Mouse (Mus musculus): Measurements from ENCODE around the gene Copz1.
"Not testable (repeated sequence)": the region's sequence is repeated elsewhere in the genome, so short reads cannot be mapped to it uniquely, and the experiment has no call there.

The Copz1 gene

DNA sequence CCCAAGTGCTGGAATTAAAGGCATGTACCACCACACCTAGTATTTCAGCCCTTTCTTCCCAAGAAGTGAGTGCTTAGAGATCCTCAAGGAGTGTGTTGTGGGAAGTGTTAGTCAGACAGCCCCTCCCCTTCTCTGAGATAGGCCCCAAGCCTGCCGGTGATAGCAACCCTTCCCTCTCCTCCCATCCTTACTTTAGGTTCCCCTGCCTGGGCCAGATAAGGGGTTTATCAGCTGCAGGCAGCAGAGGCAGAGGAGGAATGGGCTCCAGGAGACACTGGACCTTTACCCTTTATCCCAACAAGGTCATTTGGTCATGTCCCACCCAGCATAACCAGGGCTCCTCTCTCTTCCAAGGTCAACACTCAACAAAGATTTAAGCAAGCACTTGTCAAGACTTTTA, 20.9 kb upstream of the Copz1 start:
- DNase-seq (ENCODE audit: low spot score in 2 of 2) = no peak

DNA sequence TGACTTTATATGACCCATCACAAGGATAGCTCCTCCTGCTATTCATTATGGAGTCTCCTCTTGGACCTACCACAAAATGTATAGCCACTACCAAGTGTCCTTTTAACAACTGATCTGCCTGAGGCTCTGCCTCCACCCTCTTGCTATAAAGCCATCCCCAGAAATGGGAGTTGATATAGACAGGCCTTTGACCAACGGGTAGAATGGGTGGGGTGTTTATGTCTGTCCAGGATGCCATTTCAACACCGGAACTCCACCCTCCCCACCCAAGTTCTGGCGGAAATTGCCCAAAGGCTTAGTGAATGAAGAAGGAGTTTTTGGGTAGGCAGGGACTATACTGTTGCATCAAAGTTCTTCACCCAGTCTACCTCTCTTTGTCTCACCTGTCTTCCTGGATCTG, 19.9 kb upstream of the Copz1 start:
- DNase-seq (ENCODE audit: low spot score in 2 of 2) = no peak

DNA sequence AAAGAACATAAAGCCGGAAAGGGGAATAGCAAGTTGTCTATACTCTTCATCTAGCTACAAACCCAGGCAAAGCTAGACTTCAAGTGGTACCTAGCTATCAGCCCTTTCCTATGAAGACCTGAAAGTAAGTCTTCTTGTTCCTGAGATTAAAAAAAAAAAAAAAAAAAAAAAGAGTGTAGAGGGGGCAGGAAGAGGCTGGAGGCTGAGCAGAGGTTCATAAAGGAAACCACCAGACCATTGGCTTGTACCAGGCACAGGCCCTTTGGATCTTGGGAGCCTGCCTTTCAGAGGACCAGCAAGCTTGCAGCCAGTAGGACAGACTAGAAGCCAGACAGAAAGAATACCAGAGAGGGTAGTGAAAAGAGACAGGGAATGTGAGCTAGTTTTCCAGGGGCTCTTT, 19.2 kb upstream of the Copz1 start:
- DNase-seq (ENCODE audit: low spot score in 2 of 2) = no peak

DNA sequence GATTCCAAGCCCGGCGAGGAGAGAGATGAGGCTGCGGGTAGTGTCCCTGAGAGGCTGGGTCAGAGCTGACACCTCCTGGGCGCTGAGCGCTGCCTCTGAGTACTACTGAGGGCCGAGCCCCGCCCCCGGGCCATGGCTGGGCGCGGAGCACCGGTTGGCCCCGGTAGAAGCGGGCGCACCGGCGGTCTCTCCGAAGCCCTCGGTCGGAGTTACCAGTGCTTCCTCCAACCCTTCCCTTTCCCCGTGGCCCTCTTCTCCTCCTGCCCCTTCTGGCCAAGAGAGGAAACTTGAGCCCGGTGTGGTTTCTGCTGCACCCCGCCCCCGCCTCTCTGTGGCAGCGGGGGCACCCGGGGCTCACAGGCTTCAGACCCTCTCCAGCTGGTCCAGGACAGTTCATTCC, 17.3 kb upstream of the Copz1 start:
- DNase-seq (ENCODE audit: low spot score in 2 of 2) = no peak

DNA sequence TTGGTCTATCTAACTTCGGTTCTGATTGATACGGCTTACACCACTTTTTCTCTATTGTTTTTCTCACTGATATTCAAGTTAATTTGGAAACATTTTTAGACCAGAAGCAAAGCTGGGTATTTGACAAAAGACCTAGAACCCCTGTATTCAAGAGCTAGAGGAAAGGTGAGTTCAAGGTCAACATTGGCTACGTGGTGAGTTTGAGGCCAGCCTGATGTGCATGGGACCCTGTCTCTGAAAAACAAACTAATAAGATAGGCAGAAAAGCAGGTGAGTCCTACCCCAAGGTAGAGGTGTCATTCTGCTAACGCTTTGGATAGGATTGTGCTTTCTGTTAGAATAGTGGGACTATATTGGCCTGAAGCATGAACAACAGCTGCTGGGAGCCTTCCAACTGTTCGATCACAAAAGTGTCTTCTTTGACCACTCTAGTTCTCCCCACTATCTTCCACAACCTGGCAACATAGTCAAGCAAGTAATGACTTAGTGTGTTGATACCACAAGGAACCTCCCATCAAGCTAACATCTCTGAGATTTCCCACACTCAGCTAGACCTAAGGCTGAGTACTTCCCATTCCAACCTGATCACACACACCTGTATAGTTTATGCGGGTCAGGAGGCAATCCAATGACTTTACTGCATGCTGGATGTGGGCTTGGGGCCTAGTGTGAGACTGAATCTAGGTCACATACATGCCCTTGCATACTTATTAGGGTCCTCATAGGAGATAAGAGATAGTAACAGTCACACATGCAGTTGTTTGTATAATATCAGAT, 16.1 kb upstream of the Copz1 start:
- DNase-seq (ENCODE audit: low spot score in 2 of 2) = no peak

DNA sequence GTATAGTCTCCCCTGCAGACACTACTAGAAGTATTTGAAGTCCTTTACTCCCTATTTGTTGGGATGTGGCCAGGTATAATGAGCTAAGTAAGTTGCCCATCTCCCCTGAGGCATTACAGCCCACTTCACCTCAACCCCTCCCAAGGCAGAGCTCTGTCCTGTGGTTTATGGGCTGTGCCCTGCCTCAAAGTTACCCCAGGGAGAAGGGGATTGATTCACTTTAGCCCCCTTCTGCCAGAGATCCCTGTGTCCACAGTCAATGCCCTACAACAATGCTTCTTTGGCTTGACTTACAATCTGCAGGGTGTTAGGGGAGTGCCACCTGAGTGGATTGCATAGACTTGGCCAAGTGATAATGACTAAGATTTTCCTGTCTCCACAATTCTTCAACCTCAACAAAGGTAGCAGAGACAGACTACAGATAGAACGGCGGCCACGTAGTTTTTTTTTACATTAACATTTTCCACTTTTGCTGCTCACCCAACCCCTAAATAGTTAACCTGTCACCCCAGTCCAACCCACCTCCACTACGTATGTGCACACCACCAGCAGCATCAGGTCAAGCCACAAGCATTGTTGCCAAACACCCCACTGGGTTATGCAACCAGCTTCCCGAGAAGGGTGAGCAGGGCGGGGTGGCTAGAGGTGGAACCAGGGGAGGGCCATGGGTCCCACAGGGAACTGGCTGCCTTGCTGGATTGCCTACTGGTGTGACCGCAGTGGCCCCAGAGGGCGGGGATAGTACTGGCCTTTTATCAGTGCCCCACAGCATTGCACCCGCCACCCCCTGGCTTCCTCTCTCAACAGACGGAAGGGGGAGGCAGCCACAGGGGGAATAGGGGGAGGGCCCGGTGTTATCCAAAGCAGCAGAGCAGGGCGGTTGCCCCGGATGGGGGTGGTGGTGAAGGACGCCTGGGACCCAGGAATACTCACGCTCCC, 14.5 kb upstream of the Copz1 start, which contains the start of gene Nfe2:
TSS of gene Nfe2 (minus strand) at position 614 of the 939 bp plus-strand sequence.
- DNase-seq (ENCODE audit: low spot score in 2 of 2) = no peak

DNA sequence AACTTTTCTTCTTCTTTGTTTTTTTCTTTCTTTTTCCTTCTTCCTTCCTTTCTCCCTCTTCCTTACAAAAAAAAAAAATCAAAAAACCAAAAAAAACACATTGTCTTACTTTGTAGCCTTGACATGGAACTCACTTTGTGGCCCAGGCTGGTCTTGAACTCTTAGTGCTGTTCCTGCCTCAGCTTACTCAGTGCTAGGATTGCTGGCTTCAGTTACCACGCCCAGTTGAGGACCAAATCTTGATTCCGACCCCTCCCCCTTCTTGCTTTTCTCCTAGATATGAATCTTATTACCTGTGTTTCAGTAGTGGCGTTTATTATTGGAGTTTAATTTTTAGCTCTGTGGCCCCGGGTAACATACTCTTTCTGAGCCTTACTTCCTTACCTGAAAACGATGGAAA, 13.4 kb upstream of the Copz1 start:
- no peak for DNase-seq (ENCODE audit: low spot score in 2 of 2)

DNA sequence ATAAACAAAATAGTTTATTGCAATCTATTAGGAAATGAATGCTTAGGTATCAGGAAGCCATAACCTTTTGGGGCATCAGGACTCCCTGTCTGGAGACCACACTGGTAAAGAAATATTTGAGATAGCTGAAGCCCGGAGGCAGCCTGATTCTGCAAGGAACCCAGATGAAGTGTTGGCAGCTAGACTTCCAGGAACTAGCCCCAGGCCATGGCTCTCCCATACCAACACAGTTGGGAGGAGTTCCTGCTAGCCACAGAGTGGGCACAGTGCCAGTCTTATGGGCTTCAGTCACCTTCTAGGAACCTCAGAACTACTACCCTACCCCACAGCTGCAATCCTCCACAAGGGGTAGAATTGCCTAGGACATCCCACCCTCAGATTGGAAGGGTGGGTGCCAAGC, 12.5 kb upstream of the Copz1 start:
- DNase-seq (ENCODE audit: low spot score in 2 of 2) = no peak

DNA sequence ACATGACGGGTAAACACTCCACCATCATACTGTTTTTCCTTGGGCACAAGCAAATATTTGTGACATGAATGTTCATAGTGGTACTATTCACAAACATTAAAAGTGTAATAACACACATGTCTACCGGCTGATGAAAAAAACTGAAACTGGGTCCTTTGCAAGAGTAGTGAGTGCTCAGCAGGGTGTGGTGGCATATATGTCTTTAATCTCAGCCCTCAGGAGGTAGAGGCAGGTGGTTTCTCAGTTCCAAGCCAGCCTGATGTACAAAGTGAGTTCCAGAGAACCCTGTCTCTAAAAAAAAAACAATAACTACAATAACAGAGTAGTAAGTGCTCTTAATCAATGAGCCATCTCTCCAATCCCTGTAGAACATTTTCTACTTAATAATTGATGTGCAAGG, 7.7 kb upstream of the Copz1 start:
- no peak for DNase-seq (ENCODE audit: low spot score in 2 of 2)

DNA sequence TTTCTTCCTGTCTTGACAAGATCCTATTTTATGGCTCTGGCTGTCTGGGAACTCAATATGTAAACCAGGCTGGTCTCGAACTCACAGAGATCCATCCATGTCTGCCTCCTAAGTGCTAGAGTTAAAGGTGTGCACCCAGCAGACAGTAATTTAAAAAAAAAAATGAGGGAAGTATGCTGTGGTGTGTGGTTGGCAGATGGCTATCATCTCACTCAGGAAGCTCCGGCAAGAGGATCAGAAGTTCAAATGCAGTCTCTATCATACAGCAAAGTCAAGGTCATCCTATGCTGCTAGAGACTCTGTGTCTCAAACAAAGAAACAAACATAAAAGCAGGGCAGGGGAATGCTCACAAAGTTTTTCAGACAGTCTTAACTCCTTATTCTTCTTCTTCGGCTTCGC, 3.6 kb upstream of the Copz1 start:
- no peak for DNase-seq (ENCODE audit: low spot score in 2 of 2)

DNA sequence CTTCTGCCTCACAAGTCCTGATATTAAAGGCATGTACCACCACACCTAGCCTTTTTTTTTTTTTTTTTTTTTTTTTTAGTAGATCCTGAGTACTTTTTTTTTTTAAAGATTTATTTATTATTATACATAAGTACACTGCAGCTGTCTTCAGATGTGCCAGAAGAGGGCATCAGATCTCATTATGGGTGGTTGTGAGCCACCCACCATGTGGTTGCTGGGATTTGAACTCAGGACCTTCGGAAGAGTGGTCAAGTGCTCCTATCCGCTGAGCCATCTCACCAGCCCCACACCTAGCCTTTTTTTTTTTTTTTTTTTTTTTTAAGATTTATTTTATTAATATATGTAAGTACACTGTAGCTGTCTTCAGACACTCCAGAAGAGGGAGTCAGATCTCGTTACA, 3.4 kb downstream of the Copz1 start:
- not testable (repeated sequence) for DNase-seq (ENCODE audit: low spot score in 2 of 2)

DNA sequence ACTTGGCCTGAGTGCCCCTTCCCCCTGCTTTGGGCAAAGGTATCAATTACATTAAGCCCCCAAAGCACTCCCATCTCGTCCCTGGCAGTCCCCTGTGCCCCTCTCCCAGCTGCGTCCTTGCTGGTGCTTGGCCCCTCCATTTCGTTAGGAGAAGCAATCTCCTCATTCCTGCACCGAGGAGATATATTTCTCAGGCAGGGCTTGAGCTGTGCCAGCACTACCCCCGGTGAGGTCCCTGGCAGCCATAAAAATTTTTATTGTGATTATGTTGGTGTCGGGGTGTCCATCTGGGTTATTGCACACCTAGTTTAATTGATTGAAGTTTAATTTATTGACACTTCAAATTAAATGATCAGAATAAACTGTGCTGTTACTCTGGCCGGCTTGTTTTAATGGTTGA, 5.4 kb downstream of the Copz1 start:
- no peak for DNase-seq (ENCODE audit: low spot score in 2 of 2)

DNA sequence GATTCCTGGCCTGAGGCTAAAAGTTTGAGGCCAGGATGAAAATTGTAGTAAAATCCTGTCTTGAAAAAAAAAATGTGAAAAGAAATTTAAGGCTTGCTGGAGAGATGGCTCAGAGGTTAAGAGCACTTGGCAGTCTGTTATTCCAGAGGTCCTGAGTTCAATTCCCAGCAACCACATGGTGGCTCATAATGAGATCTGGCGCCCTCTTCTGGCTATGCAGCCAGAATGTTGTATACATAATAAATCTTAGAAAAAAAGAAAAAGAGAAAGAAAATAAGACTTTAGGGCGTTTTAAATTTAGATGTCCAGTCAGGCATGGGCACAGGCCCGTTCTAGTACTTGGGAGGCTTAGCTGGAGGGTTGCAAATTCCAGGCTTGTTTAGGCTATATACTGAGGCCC, 7.2 kb downstream of the Copz1 start:
- DNase-seq (ENCODE audit: low spot score in 2 of 2) = no peak

DNA sequence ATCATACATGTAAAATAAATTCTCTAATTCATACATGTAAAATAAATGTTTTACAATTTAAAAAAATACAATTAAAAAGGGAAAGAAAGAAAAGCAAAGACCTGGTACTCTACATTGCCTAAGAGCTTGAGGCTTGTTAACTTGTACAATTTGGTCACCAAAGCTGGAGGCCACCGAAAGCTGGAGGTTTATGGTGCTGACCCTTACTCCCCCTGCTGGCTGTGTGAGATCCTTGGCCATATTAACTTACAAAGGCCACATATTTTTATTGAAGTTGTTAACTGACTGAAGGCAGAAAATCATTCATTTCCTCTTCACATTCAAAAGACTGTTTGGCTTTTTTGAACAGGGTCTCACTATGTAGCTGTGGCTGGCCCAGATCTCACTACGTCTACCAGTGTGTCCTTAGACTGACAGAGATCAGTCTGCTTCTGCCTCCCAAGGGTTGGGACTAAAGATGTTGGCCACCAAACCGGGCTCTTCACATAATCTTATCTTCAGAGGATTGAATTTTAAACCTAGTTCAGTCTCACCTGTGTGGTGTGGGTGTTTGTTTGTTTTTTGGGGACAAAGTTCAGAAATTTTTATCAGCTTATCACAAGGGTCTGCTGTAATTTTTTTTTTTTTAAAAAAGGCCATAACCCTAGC, 8.4 kb downstream of the Copz1 start:
- DNase-seq (ENCODE audit: low spot score in 2 of 2) = no peak

DNA sequence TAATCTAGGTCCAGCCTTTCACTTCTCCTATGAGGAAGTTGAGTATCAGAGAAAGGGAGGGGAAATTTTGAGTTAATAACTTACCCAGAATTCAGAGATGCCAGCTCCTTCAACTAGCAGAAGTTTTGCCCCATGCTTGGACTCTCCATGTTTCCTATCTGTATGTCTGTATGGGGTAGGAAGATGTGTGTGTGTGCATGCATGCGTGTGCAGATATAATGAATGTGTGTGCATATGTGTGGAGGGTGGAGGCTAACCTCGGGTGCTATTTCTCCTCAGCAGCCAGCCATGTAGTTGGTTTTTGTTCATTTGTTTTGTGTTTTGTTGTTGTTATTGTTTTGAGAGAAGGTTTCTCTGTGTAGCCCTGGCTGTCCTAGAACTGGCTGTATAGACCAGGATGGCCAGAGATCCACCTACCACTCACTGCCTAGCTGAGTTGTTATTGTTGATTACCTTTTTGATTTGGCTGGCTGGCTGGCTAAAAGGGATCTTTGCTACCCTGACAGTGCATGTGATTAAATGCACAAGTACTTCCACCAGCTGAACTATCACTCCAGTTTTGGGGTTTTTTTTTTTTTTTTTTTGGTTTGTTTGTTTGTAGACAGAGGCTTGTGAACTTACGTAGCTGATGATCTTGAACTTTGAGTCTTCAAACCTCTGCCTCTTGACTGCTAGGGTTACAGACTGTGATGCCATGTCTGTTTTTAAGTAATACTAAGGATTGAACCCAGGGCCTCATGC, 9.1 kb downstream of the Copz1 start:
- DNase-seq (ENCODE audit: low spot score in 2 of 2) = no peak

DNA sequence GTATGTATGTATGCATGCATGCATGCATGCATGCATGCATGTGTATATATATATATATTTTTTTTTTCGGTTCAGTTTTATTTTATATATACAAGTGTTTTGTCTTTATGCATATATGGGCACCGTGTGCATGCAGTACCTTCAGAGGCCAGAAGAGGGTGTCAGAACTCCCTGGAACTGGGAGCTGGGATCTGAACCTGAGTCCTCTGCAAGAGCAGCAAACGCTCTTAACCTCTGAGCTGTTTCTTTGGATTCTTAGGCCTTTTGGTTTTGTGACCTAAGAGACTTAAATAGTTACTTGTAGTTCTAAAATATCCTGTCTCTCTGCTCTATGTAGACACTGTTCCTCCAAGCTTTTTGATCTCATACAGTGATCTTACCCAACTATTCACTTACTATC, 11.6 kb downstream of the Copz1 start:
- DNase-seq (ENCODE audit: low spot score in 2 of 2) = no peak

DNA sequence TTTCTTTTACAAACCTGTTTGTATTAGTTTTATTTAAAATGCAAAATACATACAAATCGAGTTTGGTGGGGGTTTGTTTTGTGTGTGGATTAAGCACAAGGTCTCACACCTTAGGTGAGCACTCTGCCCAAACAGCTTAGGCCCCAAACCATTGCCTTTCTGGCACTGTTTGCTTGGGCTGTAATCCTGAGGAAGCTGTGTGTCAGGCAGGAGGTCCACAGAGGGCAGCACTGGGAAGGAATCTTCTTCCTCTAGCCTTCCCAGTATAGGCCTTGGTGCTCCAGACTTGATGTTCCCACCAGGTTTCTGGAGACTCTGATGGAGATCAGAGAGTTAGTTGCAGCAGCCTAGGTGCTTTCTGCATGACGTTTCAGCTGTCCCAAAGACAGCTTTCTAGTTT, 12.1 kb downstream of the Copz1 start:
- DNase-seq (ENCODE audit: low spot score in 2 of 2) = no peak

DNA sequence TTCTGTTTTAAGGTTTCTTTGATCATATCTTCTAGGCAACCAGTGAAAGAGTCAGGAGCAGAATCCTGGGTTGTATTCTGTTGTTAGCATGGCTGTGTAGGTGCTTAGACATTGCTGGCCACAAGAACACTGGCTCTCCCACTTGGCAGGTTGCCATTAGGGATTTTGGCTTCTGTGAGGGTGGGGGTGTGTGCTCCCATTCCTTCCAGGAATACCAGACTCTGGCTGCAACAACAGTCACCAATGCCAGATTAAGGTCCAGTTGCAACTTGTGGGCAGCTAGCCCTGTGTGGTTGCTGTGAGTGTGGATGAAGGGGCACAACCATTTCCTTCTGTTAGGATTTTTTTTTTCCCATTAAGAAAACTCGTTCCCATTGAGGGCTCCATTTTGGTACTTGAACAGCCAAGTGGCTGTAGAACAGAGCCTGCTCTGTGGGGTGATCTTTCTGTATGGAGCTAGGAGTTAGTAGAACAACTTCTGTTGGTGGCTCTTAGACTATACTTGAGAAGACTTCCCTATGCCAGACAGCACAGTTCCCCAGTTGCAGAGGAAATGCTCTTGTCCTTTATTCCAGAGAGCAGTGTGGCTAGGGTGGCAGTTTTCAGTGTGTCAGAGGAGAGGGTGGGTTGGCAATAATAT, 13.4 kb downstream of the Copz1 start:
- no peak for DNase-seq (ENCODE audit: low spot score in 2 of 2)

DNA sequence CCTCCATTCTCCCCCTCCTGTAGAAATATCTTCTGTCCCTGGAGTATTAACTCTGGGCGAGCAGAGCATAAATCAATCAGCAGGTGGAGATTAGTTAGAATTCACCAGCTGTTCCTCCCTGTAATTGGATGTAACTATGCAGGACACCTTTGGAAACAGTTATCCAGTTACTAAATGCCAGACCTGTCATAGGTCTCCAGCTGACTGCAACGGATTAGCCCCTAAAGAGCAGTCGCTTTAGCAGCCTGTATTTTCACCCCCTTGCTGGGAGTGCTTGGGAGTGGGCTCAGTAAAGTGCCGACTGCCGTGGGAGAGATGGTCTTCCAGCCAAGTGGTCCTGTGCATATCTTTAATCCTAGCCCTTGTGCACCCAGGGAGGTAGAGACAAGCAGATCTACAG, 17.1 kb downstream of the Copz1 start:
- DNase-seq (ENCODE audit: low spot score in 2 of 2) = no peak

DNA sequence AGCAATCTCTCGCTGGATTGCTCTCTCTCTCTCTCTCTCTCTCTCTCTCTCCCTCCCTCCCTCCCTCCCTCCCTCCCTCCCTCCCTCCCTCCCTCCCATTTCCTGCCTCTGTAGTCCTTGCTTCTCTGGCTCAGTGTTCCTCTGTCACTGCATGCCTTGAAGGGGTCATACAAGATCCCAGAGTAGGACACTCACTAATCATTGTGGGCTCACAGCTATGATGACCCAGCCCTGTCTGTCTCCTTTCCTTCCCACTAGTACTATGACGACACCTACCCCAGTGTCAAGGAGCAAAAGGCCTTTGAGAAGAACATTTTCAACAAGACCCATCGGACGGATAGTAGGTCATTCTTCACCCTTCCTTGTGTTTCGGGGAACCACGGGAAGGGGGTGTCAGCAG, 17.9 kb downstream of the Copz1 start:
- DNase-seq (ENCODE audit: low spot score in 2 of 2) = no peak

DNA sequence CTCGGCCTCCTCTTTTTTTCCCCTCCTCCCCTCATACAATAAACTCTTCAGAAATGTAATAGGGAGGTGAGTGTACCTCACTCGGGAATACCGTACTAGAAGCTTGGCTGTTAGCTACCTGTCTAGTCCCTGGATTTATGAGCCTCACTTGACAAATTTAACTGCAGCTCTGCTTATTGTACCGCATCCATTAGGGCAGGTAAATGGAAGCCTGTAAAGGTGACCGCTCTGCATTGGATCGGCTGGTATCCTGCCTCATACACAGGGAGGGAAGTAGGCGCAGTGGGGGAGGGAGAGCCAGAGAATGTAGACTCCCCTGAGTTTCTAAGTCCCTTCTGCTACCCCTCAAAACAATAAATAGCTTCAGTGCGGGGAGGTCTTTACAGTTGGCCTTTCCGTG, 18.3 kb downstream of the Copz1 start:
- DNase-seq (ENCODE audit: low spot score in 2 of 2) = no peak
